In genomic region chr19:3405531-3406281, GRCm38 (mm10) we compare ENCODE assay signal across 19 mouse cellular contexts. TPM values are rescaled to one million over a fixed set of nuclear protein-coding genes. Genes with fewer than 3 reads are reported as not detected.
"Had no signal": no experiment of that assay in that cellular context is flagged by ENCODE, and none has a peak within 500 bp of the region (broad histone marks: within the 10 kb centered on the region; RNA-seq: fewer than 3 reads in every experiment).

No protein-coding gene starts in this region.

- H3K36me3 ChIP-seq: midbrain, embryonic 10.5 days; midbrain, embryonic 12.5 days; neural tube, embryonic 13.5 days; neural tube, embryonic 15.5 days; stomach, embryonic 15.5 days had no signal

- H3K9ac ChIP-seq: lung, embryonic 14.5 days; midbrain, embryonic 12.5 days; neural tube, embryonic 13.5 days; neural tube, embryonic 15.5 days; stomach, embryonic 15.5 days had no signal

- H3K4me1 ChIP-seq: midbrain, embryonic 10.5 days; neural tube, embryonic 13.5 days; stomach, embryonic 15.5 days had no signal

- H3K9me3 ChIP-seq: midbrain, embryonic 10.5 days; midbrain, embryonic 12.5 days; neural tube, embryonic 13.5 days; neural tube, embryonic 15.5 days; stomach, embryonic 15.5 days had no signal

- H3K27ac ChIP-seq: midbrain, embryonic 10.5 days; midbrain, embryonic 12.5 days; neural tube, embryonic 13.5 days; neural tube, embryonic 15.5 days; stomach, embryonic 15.5 days; stomach, postnatal 0 days had no signal

- ATAC-seq: midbrain, embryonic 16.5 days had no signal

- H3K4me3 ChIP-seq: midbrain, embryonic 10.5 days; midbrain, embryonic 12.5 days; myocyte; neural tube, embryonic 13.5 days; neural tube, embryonic 15.5 days; stomach, embryonic 15.5 days had no signal

- H3K27me3 ChIP-seq: neural tube, embryonic 13.5 days; neural tube, embryonic 15.5 days; stomach, embryonic 15.5 days had no signal

- H3K4me2 ChIP-seq: lung, embryonic 14.5 days; midbrain, embryonic 12.5 days; neural tube, embryonic 13.5 days; neural tube, embryonic 15.5 days; stomach, embryonic 15.5 days had no signal

- DNase-seq: lung, adult 18-20 months; lung, embryonic 14.5 days; lung, postnatal 10 days; lung, postnatal 4 days; midbrain, embryonic 14.5 days; retina, postnatal 1 day; right cerebral cortex, adult 18-20 months; right cerebral cortex, postnatal 25 days; right cerebral cortex, postnatal 4 days; thymus, adult 2 months; thymus, postnatal 36 days had no signal

RNA-seq across cellular contexts. Expression of gene Gal, which starts 8.6 kb away (rescaled TPM):
- polyA plus RNA-seq: myocyte had no signal

RNA-seq across cellular contexts. Expression of gene Tesmin, which starts 17.0 kb away (rescaled TPM):
- polyA plus RNA-seq: neural tube, embryonic 13.5 days had no signal
